Mouse (Mus musculus) T-cell, adult 2 months (primary cell): ENCODE measurements around the gene H2-DMa.

Experiments used
- DNase-seq: peaks from one replicate; pipeline ENCODE4 v3.0.0; 2022; ENCODE audit warnings: low spot score

The H2-DMa gene

GRCm38 (mm10) chr17:34119249-34120179 lies at the start of gene H2-DMa:
Gene H2-DMa (plus strand): TSS chr17:34119541.
- peak; percentile 99 for DNase-seq

GRCm38 (mm10) chr17:34072091-34072490 lies 47.2 kb upstream of the H2-DMa start:
- DNase-seq, result no peak

- peak; percentile 73 for DNase-seq
Observed at GRCm38 (mm10) chr17:34075271-34075670, 44.1 kb upstream of the H2-DMa start.

GRCm38 (mm10) chr17:34077549-34077948 lies 41.8 kb upstream of the H2-DMa start:
- peak; percentile 69 for DNase-seq

- no peak for DNase-seq
Observed at GRCm38 (mm10) chr17:34078148-34078547, 41.2 kb upstream of the H2-DMa start.

GRCm38 (mm10) chr17:34079002-34079401 lies 40.3 kb upstream of the H2-DMa start:
- DNase-seq, result no peak

- peak; percentile 52 for DNase-seq
Observed at GRCm38 (mm10) chr17:34079621-34080020, 39.7 kb upstream of the H2-DMa start.

- no peak for DNase-seq
Observed at GRCm38 (mm10) chr17:34083104-34083503, 36.2 kb upstream of the H2-DMa start.

GRCm38 (mm10) chr17:34087386-34087785 lies 32.0 kb upstream of the H2-DMa start:
- DNase-seq, result no peak

GRCm38 (mm10) chr17:34088124-34088523 lies 31.2 kb upstream of the H2-DMa start:
- no peak for DNase-seq

GRCm38 (mm10) chr17:34090923-34091322 lies 28.4 kb upstream of the H2-DMa start:
- DNase-seq, result peak; percentile 57

GRCm38 (mm10) chr17:34092197-34092875 lies 27.0 kb upstream of the H2-DMa start, which contains the start of gene H2-Oa:
Gene H2-Oa (plus strand): TSS chr17:34092340.
- DNase-seq, result peak; percentile 55

- no peak for DNase-seq
Observed at GRCm38 (mm10) chr17:34093199-34093874, 26.0 kb upstream of the H2-DMa start.

- no peak for DNase-seq
Observed at GRCm38 (mm10) chr17:34094283-34095035, 24.9 kb upstream of the H2-DMa start.

GRCm38 (mm10) chr17:34096497-34097010 lies 22.8 kb upstream of the H2-DMa start:
- no peak for DNase-seq

GRCm38 (mm10) chr17:34097272-34097671 lies 22.1 kb upstream of the H2-DMa start:
- DNase-seq, result no peak

- DNase-seq, result no peak
Observed at GRCm38 (mm10) chr17:34098709-34099479, 20.4 kb upstream of the H2-DMa start.

- DNase-seq, result no peak
Observed at GRCm38 (mm10) chr17:34099531-34099930, 19.8 kb upstream of the H2-DMa start.

GRCm38 (mm10) chr17:34101185-34101584 lies 18.2 kb upstream of the H2-DMa start:
- DNase-seq, result no peak

GRCm38 (mm10) chr17:34101604-34102032 lies 17.7 kb upstream of the H2-DMa start:
- peak; percentile 93 for DNase-seq

- DNase-seq, result peak; percentile 40
Observed at GRCm38 (mm10) chr17:34102831-34103230, 16.5 kb upstream of the H2-DMa start.
